Mouse (Mus musculus): ENCODE measurements around the gene Csrnp2.

- TF ChIP-seq POLR2A (IDR thresholded peaks at IDR 0.05; ENCODE audit: control insufficient read depth in 1 of 2, insufficient read depth in 1 of 2, low read depth in 1 of 2, low read length in 2 of 2, poor library complexity in 1 of 2): peak; percentile 99 to 100
- no peak for TF ChIP-seq ZC3H11A (IDR thresholded peaks at IDR 0.05; ENCODE audit: low read depth, low read length)
- peak in 1 of 2 experiments; percentile 21; a peak in 1 of 4 replicates for TF ChIP-seq EP300 (IDR thresholded peaks at IDR 0.05; ENCODE audit: low read depth in 1 of 2, low read length in 2 of 2)
- peak; percentile 76 for TF ChIP-seq SIN3A (IDR thresholded peaks at IDR 0.05; ENCODE audit: low read length)
These were observed at the start of gene Csrnp2 for GRCm38 (mm10) chr15:100495102-100495501.
